Mouse (Mus musculus) granulocyte monocyte progenitor cell, adult 5-6 weeks (primary cell): Measurements from ENCODE around the gene Mark4. TPM values are rescaled to one million over a fixed set of nuclear protein-coding genes. Genes with fewer than 3 reads are reported as not detected.

Source experiments
- ATAC-seq: replicated peaks from 2 replicates; pipeline ENCODE4 v1.8.0; 2016; ENCODE audit warnings: mild to moderate bottlenecking, moderate TSS enrichment, inconsistent platforms; ENCODE audit not compliant: poor library complexity, severe bottlenecking
- total RNA-seq, 2 experiments: library from RNA; stranded (forward) in 1 of 2; stranded (reverse) in 1 of 2; fragments of 200-712, 200-1000 nt in 1 of 2; fragments of >200 nt in 1 of 2; fragmentation: Nextera tagmentation in 1 of 2; gene quantifications; 2 replicates each; pipeline ENCODE4 v1.2.3; 2014 to 2017

Gene Mark4
- total RNA-seq, 2 experiments from 2014 or later: 3.8 to 9.1 TPM

DNA sequence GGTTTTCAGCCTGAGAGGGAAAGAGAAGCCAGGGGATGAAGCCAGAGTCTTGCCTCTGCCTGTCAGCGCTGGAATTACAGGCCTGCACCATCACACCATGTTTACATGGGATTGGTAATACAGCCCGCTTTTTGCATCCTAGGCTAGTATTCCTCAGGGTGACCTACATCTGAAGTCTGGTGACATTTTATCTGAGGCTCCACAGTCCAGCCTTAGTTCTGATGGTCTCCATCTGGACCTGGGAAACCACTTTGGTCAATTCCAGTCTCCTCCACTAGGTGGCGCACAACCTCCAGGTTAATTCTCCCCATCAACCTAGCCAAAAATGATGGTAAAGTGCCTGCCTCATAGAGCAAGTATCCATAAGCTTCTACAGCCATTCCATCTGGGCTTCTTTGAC is 15.3 kb downstream of the Mark4 start:
- peak; percentile 72 for ATAC-seq

GRCm38 (mm10) chr7:19441448-19442091 is 17.1 kb downstream of the Mark4 start:
- ATAC-seq: no peak

- ATAC-seq: no peak
These were observed 21.6 kb downstream of the Mark4 start for GRCm38 (mm10) chr7:19437048-19437447.

- ATAC-seq: no peak
These were observed 22.3 kb downstream of the Mark4 start for GRCm38 (mm10) chr7:19436276-19436675.

DNA sequence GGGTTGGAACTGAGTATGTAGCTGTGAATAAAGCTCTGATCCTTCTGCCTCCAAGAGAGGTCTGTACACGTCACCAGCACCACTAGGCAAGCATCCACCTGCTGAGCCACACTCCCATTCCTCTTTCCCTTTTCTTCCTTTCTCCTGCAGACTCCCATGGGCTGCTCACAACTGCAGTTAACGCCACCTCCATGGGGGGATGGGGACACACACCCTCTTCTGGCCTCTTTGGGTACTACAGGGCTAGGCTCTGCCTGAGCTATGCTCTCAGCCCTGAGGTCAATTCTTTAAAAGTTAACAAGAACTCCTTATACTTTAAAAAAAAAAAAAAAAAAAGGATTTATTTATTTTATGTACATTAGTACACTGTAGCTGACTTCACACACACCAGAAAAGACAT is 26.1 kb downstream of the Mark4 start:
- ATAC-seq: 0 out of 2 replicates have a peak, but pooled peaks have one; percentile 30

DNA sequence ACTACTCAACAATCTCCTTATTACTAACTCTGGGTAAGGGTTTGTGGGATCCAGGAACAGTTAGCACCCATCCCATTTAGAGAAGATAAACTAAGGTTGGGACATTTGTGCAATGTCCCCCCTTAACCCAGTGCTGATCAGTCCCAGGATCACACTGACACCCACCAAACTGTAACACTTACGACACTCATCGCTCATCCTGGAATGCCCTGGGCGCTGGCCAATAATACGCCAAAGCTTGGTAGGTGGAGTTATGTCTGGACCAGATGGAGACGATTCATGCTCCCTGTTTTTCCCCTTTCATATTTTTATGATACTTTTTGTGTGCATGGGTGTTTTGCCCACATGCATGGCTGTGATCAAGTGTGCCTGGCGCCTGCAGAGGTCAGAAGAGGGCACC is 28.2 kb downstream of the Mark4 start:
- ATAC-seq: no peak

- ATAC-seq: no peak
These were observed 28.9 kb downstream of the Mark4 start for GRCm38 (mm10) chr7:19429726-19430125.

DNA sequence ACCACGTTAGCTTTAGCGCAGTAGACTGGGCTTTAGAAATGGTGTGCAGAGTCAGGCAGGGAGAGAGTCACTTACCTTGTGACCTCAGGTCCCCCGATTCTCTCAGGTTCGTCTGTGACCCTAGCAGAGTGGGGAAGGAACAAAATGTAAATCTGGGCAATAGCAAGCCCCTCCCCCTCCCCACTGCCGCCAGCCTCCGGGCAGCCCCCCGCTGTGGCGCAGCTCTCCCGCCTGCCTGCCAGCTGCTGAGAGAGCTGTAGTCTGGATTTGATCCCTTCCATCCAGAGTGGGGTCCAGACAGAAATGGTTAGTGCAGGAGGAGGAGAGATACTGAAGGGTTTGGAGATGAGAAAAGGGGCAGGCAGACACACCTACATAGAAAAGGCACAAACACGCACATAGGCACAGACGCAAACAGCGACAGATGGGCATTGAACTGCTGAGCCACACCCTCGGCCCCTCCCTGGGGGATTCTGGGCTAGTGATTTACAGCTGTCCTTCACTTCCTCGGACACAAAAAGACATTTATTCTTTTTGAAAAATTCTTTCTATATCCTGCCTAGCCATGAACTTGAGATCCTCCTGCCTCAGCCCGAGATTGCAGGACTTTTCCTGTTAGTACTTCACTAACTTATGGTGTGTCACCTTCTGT is 30.5 kb downstream of the Mark4 start:
- ATAC-seq: no peak

GRCm38 (mm10) chr7:19426888-19427287 is 31.7 kb downstream of the Mark4 start:
- ATAC-seq: no peak

DNA sequence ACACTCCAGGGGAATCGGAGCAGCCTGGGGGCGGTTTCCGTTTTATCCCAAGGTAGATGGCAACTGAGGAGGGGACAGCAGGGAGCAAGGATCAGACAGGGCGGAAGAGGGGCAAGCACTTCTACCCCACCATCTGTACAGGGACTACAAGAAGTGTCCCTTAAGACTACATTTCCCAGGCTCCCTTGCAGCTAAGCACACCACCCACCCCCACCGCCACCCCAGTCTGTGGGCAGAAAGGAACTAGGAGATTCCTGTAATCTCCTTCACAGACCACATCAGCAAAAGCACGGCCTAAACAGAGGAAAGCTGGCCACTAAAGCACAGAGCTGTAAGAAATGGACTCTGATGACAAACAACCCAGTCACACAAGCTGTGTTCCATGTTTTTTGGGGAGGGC is 32.3 kb downstream of the Mark4 start:
- ATAC-seq: no peak

DNA sequence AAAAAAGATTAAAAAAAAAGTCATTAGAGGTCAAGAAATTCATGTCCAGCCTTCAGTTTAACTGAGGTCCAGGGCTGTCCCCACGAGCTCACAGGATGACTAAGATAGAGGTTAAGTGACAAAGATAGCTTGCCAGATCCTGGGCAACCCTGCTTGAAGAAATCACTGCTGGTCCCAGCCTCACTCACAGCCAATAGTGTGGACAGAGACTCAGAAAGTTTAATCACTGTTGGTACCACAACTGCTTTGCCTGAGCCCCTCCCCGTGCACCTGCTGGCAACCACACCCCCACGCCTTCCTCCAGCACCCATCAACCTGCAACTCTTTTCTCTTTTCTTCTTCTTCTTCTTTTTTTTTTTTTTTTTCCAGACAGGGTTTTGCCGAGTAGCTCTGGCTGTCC is 34.6 kb downstream of the Mark4 start:
- ATAC-seq: no peak

DNA sequence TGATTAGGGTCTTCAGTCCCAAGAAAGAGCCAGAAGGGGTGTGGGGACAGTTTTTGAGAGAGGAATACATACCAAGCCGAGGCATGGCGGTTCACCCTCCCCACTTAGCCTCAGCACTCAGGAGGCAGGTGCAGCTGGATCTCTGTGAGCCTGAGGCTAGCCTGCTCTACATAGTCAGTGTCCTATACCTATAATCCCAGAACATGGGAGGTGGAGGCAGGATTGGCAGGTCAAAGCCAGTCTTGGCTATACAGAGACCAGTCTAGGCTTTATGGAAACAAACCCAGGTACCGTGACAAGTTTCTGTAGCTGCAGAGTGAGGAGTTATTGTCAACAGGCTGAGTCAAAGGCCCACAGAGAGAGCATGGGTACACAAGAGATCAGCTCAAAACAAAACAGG is 35.5 kb downstream of the Mark4 start:
- no peak for ATAC-seq

DNA sequence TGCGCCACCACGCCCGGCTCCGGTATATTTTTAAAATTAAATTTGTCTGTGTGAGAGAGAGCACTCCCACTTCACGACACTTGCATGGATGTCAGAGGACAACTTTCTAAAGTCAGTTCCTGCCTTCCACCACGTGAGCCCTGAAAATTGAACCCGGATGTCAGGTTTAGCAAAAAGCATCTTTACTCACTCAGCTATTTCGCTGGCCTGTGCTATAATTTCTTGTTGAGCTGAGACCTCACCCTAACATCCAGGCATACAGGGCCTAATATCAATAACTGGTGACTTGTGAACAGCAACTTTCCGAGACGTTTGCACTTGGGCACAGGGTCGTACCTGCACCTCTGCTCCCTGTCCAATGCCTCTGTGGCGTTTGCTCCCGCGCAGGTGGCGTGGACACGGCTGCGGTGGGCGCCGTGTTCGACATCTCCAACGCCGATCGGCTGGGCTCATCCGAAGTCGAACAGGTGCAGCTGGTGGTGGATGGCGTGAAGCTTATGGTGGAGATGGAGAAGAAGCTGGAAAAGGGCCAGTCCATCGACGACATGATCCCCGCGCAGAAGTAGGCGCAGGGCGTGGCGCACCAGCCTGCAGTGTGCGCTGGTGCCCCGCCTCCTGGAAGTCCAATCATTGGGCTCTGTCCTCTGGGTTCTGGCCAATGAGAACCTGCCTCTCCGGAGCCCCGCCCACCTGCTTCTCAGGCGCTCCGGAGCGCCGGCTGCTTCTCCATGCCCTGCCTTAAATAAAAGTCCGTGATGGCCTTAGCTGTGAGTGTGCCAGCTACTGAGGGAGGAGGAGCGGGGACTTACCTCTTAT is 37.6 kb downstream of the Mark4 start:
- ATAC-seq: peak; percentile 92

GRCm38 (mm10) chr7:19420121-19420520 is 38.5 kb downstream of the Mark4 start:
- no peak for ATAC-seq

- peak; percentile 43 for ATAC-seq
These were observed 42.0 kb downstream of the Mark4 start for GRCm38 (mm10) chr7:19416590-19416989.

GRCm38 (mm10) chr7:19413525-19413924 is 45.1 kb downstream of the Mark4 start:
- no peak for ATAC-seq

DNA sequence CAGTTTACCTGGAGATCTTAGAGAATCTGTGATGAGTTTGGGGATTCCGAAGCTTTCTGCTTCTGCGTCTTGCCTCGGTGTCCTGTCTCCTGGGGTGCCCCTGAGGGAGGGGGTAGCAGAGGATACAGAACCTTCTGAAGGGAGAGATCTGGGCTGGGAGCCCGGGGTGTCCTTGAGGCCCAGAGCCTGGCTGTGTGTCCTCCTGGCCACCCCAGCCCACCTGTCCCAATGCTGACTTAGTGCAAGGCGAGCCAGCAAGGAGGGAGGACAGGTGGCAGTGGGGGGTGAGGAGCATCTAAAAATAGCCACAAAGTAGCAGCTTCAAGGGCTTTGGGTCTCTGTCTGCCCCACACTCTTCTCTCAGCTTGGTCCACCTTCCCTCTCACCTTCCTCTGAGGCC is 46.8 kb downstream of the Mark4 start:
- no peak for ATAC-seq

GRCm38 (mm10) chr7:19410766-19411344 is 47.8 kb downstream of the Mark4 start:
- ATAC-seq: no peak

- no peak for ATAC-seq
These were observed 48.9 kb downstream of the Mark4 start for GRCm38 (mm10) chr7:19409753-19410152.

DNA sequence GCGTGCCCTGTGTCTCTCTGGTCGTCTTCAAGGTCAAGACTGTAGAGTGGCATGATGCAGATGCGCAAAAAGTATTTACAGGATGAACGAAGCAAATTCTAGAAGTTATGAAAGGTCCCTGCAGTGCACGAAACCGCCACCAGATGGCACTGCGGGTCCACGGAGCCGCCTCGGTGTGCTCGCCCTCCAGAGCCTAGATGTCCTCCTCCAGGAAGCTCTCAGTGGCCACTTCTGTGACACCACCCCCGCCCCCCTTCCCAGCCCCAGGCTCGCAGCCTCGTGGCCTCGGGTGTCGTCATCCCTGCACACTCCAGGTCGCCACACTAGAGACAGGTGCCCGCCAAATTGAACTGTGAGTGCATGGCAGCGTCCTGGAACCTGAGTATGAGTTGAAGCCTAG is 53.2 kb downstream of the Mark4 start:
- ATAC-seq: peak; percentile 92

- no peak for ATAC-seq
These were observed 54.1 kb downstream of the Mark4 start, which contains the start of gene Ckm for GRCm38 (mm10) chr7:19404476-19404875. Ckm (plus strand) TSS chr7:19404776.
